Mouse (Mus musculus) small intestine, adult 2 months (tissue): ENCODE measurements at regions not wholly inside any gene's neighbourhood (a gene's known extent, or its start where the extent isn't known, plus 50 kb on each side); places are given as distances from the start of the nearest gene placed in this dataset.

Experiments
- H3K27ac ChIP-seq: fragments of 200-500 bp; 2 replicates; pipeline ENCODE4 v1.5.1; 2012; ENCODE audit warnings: low read depth, low read length, control low read depth, inconsistent platforms; ENCODE audit not compliant: insufficient read depth
- H3K27me3 ChIP-seq: fragments of 200-500 bp; 2 replicates; pipeline ENCODE4 v1.6.1; 2012; ENCODE audit warnings: mild to moderate bottlenecking, moderate library complexity, low read length, inconsistent platforms; ENCODE audit not compliant: control insufficient read depth, insufficient read depth
- H3K36me3 ChIP-seq: fragments of 200-500 bp; 2 replicates; pipeline ENCODE4 v1.6.1; 2012; ENCODE audit warnings: mild to moderate bottlenecking, low read length, control low read depth, inconsistent platforms; ENCODE audit not compliant: control insufficient read depth, insufficient read depth
- H3K4me1 ChIP-seq: fragments of 200-500 bp; 2 replicates; pipeline ENCODE4 v1.6.1; 2012; ENCODE audit warnings: low read length, inconsistent platforms, mixed read lengths; ENCODE audit not compliant: control insufficient read depth, insufficient read depth, insufficient read length
- H3K4me3 ChIP-seq: fragments of 200-500 bp; 2 replicates; pipeline ENCODE4 v1.5.1; 2012; ENCODE audit warnings: low read depth, mild to moderate bottlenecking, control low read depth, inconsistent platforms, low read length, moderate library complexity
- CTCF ChIP-seq: fragments of 200-500 bp; IDR thresholded peaks from 2 replicates; pipeline ENCODE4 v1.5.1; 2012; ENCODE audit warnings: low read depth, mild to moderate bottlenecking, control low read depth, inconsistent platforms, low read length, moderate library complexity, mixed read lengths; ENCODE audit not compliant: insufficient replicate concordance, insufficient read length; ENCODE audit errors: extremely low read depth
- POLR2A ChIP-seq: fragments of 200-500 bp; IDR thresholded peaks from 2 replicates; pipeline ENCODE4 v1.6.1; 2012; ENCODE audit warnings: low read depth, mild to moderate bottlenecking, control low read depth, inconsistent platforms, low read length, moderate library complexity
- WGBS: fragments of 180-500 bp; shearing (Covaris S2); methylation state at CpG from one replicate; pipeline ENCODE4 v1.1.7; 2018; 5-methylcytosine and 5-hydroxymethylcytosine counted together

DNA sequence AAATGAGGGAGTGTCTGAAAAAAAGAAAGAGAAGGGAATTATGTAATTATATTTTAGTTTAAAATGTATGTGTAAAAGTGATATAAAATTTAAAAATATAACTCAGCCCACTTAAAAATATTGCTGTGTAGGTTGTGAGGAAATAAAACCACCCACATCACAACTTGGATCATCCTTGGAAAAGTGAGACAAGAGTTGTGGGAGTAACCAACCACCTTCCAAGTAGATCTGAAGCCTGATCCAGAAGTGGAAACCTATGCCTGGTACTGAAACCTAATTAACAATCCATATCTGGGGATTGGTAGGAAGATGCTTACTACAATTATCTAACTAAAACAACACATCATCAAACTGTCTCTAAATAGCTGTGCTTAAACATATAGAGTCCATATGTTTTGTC lies 743.1 kb downstream of the Stim2 start:
- TF ChIP-seq CTCF (no peak), POLR2A (no peak)
- Histone ChIP-seq H3K27me3 (no peaks in the 10 kb centered on the region), H3K27ac (no peak overlapping the region), H3K36me3 (no peaks in the 10 kb centered on the region), H3K4me1 (no peaks in the 10 kb centered on the region), H3K4me3 (no peak overlapping the region)

DNA sequence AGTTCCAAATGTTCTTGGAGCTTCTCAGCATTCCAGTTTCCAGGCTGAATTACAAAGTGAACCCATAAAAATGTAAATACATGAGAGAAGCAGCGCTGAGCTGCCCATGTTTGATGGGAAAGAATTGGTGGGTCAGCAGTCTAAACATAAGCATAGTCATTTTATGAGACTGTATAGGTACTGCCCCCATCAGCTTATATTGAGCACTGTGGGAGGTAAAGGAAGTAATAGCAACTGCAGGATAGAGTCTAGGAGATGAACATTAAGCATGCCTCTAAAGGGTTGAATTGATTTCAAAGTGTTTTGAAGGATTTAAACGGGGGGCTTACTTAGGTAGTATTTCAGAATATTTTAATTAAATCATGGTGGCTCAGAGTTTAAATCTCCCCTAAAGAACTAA lies 748.7 kb downstream of the Stim2 start:
- TF ChIP-seq CTCF (no peak), POLR2A (no peak)
- no peaks in the 10 kb centered on the region for H3K4me1 ChIP-seq
- no peaks in the 10 kb centered on the region for H3K36me3 ChIP-seq
- 64% methylated on average over 2 of the region's 2 CpGs for WGBS
- no peaks in the 10 kb centered on the region for H3K27me3 ChIP-seq
- no peak overlapping the region for H3K4me3 ChIP-seq
- H3K27ac ChIP-seq = no peak overlapping the region

DNA sequence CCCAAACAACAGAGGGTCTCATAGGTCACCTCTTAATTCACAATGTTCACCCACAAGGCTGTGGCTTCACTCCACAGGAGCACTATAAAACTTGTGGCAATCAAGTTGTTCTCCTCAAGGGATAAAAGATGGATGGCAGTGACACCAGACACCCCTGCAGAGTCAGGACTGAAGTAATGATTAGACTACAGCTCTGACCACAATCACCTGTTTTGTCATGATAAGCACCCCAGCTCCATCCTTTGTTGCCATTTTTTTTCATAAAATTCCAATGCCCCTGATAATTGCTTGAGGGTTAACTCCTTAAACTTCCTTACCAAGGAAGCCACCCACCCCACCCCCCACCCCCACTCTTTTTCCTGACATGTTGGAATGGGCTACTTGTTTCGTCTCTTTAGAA lies 755.1 kb downstream of the Stim2 start:
- Histone ChIP-seq H3K4me3 (no peak overlapping the region), H3K27me3 (no peaks in the 10 kb centered on the region), H3K27ac (no peak overlapping the region), H3K36me3 (no peaks in the 10 kb centered on the region), H3K4me1 (no peaks in the 10 kb centered on the region)
- TF ChIP-seq POLR2A (no peak), CTCF (no peak)
- 60% methylated on average over 1 of the region's 1 CpGs for WGBS

DNA sequence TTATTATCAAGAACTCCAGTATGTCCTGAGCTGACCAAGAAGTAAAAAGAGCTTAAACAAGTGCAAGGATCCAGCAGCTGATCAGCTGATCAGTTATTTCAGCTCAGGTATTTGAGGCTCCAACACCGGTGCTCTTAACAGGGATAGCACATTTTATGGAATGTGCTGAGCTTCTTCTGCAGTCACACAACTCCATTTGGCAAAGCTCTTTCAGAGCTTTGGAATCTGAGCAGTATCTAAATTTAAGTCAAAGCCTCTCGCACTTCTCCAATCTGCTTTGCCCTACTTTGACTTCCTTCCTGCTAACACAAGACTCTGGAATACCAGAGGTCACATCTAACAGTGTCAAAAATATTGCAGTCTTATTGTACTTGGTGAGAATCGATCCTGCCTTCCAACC lies 761.4 kb downstream of the Stim2 start:
- H3K27me3 ChIP-seq = no peaks in the 10 kb centered on the region
- no peak for TF ChIP-seq POLR2A
- TF ChIP-seq CTCF = no peak
- no peaks in the 10 kb centered on the region for H3K36me3 ChIP-seq
- H3K4me3 ChIP-seq = no peak overlapping the region
- no peak overlapping the region for H3K27ac ChIP-seq
- H3K4me1 ChIP-seq = no peaks in the 10 kb centered on the region
- WGBS = 73% methylated on average over 3 of the region's 3 CpGs

DNA sequence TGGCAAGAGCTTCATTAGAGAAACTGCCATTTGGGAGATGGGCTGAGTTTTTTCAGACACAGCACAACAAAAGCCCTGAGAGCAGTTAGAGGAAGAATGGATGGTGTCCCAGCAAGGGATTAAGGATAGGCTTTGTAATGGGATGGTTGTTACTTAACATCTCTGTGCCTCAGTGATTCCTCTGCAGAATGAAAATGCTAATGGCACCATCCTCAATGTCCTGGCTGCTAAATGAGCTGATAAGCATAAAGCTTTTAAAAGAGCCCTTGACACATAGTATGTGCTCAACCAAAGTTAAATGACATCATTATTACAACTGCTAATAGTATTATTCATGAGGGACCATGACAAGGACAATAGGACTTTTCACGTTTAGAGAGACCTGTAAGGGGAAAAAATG lies 764.7 kb downstream of the Stim2 start:
- H3K27me3 ChIP-seq = no peaks in the 10 kb centered on the region
- 53% methylated on average over 1 of the region's 1 CpGs for WGBS

DNA sequence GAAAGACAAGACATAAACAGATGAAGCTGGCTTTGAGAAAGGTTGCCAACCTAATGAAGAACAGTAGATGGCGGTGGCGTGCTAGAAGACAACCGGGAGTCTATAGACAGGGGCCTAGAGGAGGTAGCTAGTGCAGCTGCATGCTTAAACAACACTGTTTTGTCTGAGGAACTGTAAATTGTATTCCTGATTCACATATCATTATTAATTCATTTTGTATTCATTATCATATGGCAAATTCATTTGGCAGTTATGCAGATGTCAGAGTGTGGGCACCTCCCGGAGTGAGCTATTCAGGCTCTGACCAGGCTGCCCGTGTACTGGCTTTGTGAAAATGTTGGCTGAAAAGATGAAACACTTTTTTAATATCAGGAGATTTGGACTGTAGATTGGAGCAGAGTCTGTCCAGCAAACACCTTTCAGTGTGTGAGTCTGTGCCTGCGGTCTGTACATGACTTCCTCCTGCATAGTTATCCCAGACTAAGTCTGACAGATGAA lies 798.7 kb downstream of the Stim2 start:
- Histone ChIP-seq H3K27ac (no peak overlapping the region), H3K27me3 (no peaks in the 10 kb centered on the region), H3K4me1 (no peaks in the 10 kb centered on the region), H3K4me3 (no peak overlapping the region), H3K36me3 (no peaks in the 10 kb centered on the region)
- TF ChIP-seq POLR2A = no peak
- TF ChIP-seq CTCF = peak; percentile 9; the same call in 1 of the 2 replicates
- WGBS = 47% methylated on average over 6 of the region's 6 CpGs

More for the DNA sequence above, 764.7 kb downstream of the Stim2 start:
- TF ChIP-seq CTCF = no peak
- TF ChIP-seq POLR2A = no peak
- Histone ChIP-seq H3K36me3 (no peaks in the 10 kb centered on the region), H3K4me1 (no peaks in the 10 kb centered on the region), H3K27ac (no peak overlapping the region), H3K4me3 (no peak overlapping the region)

DNA sequence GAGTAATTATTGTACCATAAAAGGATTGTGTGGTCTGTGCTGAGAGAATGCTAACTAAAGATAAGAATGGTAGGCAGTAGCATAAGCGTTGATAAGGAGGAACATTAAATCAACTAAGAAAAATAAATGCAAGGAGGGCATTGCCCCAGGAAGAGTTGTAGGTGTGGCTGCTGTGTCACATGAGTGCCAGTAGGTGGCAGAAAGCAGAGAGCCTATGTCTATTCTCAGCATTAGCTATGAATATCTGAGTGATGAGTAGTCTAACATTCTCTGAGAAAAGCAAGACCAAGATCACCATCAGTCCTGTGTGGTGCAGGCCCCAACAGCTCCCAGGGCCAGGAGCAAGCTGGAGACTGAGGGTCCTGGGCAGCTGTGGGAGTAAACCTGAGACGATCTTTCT lies 828.8 kb downstream of the Stim2 start:
- WGBS = 68% methylated on average over 2 of the region's 2 CpGs
- Histone ChIP-seq H3K4me3 (no peak overlapping the region), H3K4me1 (no peaks in the 10 kb centered on the region), H3K36me3 (no peaks in the 10 kb centered on the region), H3K27me3 (no peaks in the 10 kb centered on the region), H3K27ac (no peak overlapping the region)
- TF ChIP-seq POLR2A (no peak), CTCF (no peak)
